Mouse (Mus musculus) bone marrow, adult 2 months (tissue): ENCODE measurements around the gene Zfp786. TPM values are rescaled to one million over a fixed set of nuclear protein-coding genes. Genes with fewer than 3 reads are reported as not detected.
A peak's percentile ranks its signal among the peaks of the same experiment; 100 is the strongest.
"Not testable (repeated sequence)": the region's sequence is repeated elsewhere in the genome, so short reads cannot be mapped to it uniquely, and the experiment has no call there.

Experiments used
- H3K27ac ChIP-seq: fragments of 200-500 bp; 2 replicates; pipeline ENCODE4 v1.5.1; 2012; ENCODE audit warnings: low read depth, mild to moderate bottlenecking, control low read depth, inconsistent platforms, low read length; ENCODE audit not compliant: control insufficient read depth, poor library complexity, insufficient read depth
- H3K4me1 ChIP-seq: fragments of 200-500 bp; 2 replicates; pipeline ENCODE4 v1.6.1; 2011; ENCODE audit warnings: low read length; ENCODE audit not compliant: control insufficient read depth, insufficient read depth
- H3K4me3 ChIP-seq: fragments of 200-500 bp; replicated peaks from 2 replicates; pipeline ENCODE3; 2011; ENCODE audit warnings: mild to moderate bottlenecking, low read depth, low read length, control low read depth; ENCODE audit not compliant: control insufficient read depth
- CTCF ChIP-seq: fragments of 200-500 bp; IDR thresholded peaks from 2 replicates; pipeline ENCODE4 v1.5.1; 2011; ENCODE audit warnings: low read length, control low read depth; ENCODE audit not compliant: control insufficient read depth, insufficient read depth
- POLR2A ChIP-seq: fragments of 200-500 bp; IDR thresholded peaks from 2 replicates; pipeline ENCODE4 v1.6.1; 2011; ENCODE audit warnings: low read depth, mild to moderate bottlenecking, control low read depth, low read length, borderline replicate concordance; ENCODE audit not compliant: control insufficient read depth
- WGBS: fragments of 180-500 bp; shearing (Covaris S2); methylation state at CpG from one replicate; pipeline ENCODE4 v1.1.7; 2018; 5-methylcytosine and 5-hydroxymethylcytosine counted together
- polyA plus RNA-seq: library from polyadenylated mRNA; stranded (reverse); fragments of >200 nt; gene quantifications from 2 replicates; pipeline ENCODE4 v1.2.4, GENCODE M21; 2011; ENCODE audit warnings: low replicate concordance; ENCODE audit not compliant: missing spikeins, insufficient read depth, insufficient read length

Gene Zfp786
- polyA plus RNA-seq, 1 experiment, result not detected

DNA sequence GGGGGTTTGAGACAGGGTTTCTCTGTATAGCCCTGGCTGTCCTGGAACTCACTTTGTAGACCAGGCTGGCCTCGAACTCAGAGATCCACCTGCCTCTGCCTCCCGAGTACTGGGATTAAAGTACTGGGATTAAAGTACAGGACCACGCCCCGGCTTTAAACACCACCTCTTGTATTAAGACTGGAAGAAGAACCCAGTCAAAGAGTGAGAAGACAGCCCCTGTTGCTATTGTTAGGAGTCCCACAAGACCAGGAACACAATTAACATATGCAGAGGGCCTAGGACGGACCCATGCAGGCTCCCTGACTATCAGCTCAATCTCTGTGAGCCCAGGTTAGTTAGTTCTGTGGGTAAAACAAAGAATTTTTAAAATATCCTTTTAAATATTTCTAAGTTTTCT, 41.6 kb upstream of the Zfp786 start:
- 83% methylated on average over 5 of the region's 5 CpGs for WGBS
- H3K27ac ChIP-seq, result no peak overlapping the region
- TF ChIP-seq CTCF, result no peak
- TF ChIP-seq POLR2A, result no peak

DNA sequence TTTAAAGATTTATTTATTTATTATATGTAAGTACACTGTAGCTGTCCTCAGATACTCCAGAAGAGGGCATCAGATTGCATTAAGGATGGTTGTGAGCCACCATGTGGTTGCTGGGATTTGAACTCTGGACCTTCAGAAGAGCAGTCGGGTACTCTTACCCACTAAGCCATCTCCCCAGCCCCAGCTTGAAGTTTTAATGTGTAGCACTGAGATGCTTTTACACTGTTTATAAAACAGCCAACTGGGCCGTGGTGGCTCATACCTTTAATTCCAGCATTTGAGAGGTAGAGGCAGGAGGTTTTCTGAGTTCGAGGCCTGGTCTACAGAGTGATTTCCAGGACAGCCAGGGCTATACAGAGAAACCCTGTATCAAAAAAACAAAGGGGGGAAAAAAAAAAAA, 27.1 kb upstream of the Zfp786 start:
- not testable (repeated sequence) for H3K4me3 ChIP-seq, H3K27ac ChIP-seq
- 84% methylated on average over 3 of the region's 3 CpGs for WGBS

More for the DNA sequence above, 41.6 kb upstream of the Zfp786 start:
- no peak overlapping the region for H3K4me3 ChIP-seq
- no peaks in the 10 kb centered on the region; the same call in 1 of the 2 replicates for H3K4me1 ChIP-seq

DNA sequence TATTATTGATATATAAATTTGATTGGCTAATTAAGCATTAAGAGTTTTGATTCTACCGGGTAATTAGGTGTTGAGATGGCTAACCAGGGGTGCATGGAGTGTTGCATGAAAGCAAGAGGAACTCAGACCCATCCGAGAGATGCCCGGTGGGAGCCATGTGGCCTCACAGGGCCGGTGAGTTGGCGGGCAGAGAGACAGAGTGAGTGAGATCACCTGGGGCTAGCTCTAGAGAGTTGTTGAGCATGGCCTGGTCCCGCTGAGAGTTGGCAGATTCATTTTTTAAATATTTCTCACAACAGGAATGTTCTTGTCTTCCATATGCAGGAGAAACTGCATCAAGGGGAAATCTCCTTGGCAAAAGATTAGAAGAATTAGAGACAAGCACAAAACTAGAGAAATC, 26.6 kb upstream of the Zfp786 start:
- TF ChIP-seq CTCF, result no peak
- TF ChIP-seq POLR2A, result no peak
- no peaks in the 10 kb centered on the region for H3K4me1 ChIP-seq
- H3K4me3 ChIP-seq, result no peak overlapping the region
- 93% methylated on average over 6 of the region's 6 CpGs for WGBS
- no peak overlapping the region for H3K27ac ChIP-seq

More for the DNA sequence above, 27.1 kb upstream of the Zfp786 start:
- H3K4me1 ChIP-seq, result not testable (repeated sequence)

DNA sequence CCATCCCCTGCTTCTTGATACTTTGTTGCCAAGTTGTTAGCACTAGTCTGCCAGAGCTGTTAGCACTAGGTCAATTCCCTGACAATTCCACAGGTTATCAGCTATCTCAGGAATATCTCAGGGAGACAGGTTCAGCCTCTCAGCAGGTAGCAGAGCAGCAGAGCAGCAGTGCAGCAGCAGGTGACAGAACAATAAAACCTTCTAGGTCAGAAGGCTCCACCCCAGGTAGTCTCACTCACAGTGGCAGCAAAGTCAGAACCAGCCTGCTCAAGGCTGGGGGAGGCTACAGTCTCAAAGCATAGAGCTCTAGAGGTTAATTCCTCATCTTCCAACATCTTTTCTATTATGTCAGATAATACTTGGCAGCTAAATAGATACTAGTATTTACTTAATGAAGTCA, 15.1 kb upstream of the Zfp786 start:
- Histone ChIP-seq H3K27ac (no peak overlapping the region), H3K4me1 (no peaks in the 10 kb centered on the region; the same call in 1 of the 2 replicates), H3K4me3 (no peak overlapping the region)
- no peak for TF ChIP-seq CTCF
- no peak for TF ChIP-seq POLR2A

DNA sequence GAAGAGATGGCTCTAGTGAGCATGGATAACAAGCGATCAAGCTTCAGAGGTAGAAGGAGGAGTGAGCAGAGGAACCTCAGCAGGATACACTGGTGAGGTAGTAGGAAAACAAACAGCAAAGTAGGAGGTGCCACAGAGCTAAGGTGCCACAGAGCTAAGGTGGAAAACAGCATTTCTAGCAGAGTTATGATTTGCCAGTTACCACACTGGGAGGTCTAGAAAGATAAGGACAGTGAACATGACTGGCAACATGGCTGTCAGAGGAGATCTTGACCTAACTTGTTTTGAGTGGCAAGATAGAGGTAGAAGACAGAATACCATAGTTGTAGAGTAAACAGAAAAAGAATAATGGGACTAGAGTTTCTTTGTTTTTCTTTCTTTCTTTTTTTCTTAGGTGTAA, 11.7 kb upstream of the Zfp786 start:
- H3K27ac ChIP-seq, result no peak overlapping the region
- no peak for TF ChIP-seq CTCF
- WGBS, result 88% methylated on average over 1 of the region's 1 CpGs

DNA sequence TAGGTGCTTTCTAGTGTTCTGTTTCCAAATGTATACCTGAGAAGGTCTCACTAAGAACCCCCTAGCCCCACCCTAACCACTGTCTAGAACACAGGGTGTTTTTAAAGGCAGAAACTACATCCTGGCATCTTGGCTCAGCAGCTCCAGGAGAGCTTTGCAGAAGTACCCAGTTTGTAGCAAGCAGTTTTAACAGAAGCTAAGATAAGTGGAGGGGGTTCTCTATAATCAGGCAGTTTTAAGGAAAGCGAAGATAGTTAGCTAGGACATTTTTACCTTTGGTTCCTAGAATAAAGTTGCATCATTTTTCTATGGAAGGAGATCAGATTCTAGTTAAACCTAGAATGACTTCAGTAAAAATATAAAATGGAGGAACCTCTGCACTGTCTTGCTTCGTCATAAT, 11.2 kb upstream of the Zfp786 start:
- Histone ChIP-seq H3K4me1 (no peaks in the 10 kb centered on the region; the same call in 1 of the 2 replicates), H3K27ac (no peak overlapping the region), H3K4me3 (no peak overlapping the region)
- 85% methylated on average over 2 of the region's 2 CpGs for WGBS
- TF ChIP-seq CTCF (no peak), POLR2A (no peak)

More for the DNA sequence above, 11.7 kb upstream of the Zfp786 start:
- Histone ChIP-seq H3K4me1 (no peaks in the 10 kb centered on the region; the same call in 1 of the 2 replicates), H3K4me3 (no peak overlapping the region)

DNA sequence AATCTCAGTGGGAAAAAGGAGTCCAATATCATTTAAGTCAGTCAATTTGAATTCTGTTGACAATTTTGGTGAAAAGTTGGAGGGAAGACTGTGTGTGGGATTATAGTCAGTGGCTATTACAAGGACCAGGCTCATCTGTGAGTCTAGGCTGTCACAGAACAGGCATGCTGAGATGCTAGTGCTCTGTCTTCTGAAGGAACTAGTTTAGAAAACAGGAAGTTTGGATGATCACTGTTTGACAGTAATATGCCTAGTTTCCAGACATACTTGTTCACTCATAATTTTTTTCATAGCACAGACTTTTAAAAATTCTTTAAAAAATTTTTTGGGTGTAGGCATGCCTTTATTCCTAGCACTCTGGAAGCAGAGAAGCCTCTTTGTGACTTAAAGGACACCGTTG, 10.4 kb upstream of the Zfp786 start:
- 93% methylated on average over 1 of the region's 1 CpGs for WGBS
- Histone ChIP-seq H3K27ac (no peak overlapping the region), H3K4me1 (no peaks in the 10 kb centered on the region; the same call in 1 of the 2 replicates), H3K4me3 (no peak overlapping the region)
- TF ChIP-seq POLR2A, result no peak
- TF ChIP-seq CTCF, result no peak

DNA sequence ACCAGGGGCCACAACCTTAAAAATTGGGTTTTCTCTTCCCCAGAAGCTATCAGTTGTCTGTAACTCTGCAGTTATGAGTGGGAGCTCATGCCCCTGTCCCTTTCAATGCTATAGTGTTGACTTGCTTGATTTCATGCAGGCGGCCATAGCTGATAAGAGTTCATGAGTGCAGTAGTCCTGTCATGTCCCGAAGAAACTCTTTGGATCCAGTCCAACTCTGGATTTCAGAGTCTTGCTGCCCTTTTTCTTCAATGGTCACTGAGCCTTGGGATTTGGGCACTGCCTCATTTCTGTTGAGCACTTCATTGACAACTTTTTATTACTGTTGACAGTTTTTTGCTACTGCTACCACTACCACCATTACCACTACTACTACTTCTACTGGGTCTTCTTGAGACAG, 7.0 kb upstream of the Zfp786 start:
- Histone ChIP-seq H3K27ac (no peak overlapping the region), H3K4me3 (no peak overlapping the region), H3K4me1 (no peaks in the 10 kb centered on the region; the same call in 1 of the 2 replicates)
- WGBS, result 62% methylated on average over 2 of the region's 2 CpGs
- TF ChIP-seq CTCF (no peak), POLR2A (no peak)

DNA sequence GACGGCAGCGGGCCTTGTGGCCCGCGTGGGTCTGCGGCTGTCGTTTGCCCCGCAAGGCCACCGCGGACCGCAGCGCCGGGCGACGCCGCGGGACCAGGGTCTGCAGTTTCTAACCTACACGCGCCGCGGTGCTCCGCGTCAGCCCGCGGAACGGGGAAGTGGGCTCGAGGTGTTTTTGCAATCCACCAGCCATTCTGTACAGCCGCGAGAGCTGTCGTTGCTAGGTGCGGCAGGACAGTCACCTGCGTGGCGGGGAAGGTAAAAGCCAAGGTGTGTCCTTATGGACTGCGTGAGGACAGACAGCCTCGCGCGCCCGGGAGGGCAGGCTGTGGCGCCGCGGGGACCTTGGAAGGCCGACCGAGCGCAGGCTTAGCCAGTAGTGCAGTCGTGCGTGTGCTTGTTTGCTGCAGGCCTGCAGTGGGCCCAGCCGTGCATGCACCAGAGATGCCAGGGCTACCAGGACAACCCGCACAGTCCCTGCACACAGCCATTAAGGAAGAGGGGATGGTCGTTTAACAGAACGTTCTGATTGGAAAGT, 5.4 kb upstream of the Zfp786 start:
- TF ChIP-seq CTCF (0 out of 2 replicates have a peak, but pooled peaks have one; percentile 10), POLR2A (peak; percentile 32; the same call in 1 of the 2 replicates)

More for the DNA sequence above, 5.4 kb upstream of the Zfp786 start:
- H3K4me1 ChIP-seq, result no peaks in the 10 kb centered on the region; the same call in 1 of the 2 replicates
- peak overlapping the region; percentile 95 for H3K4me3 ChIP-seq
- H3K27ac ChIP-seq, result peak overlapping the region; percentile 96
- under 1% methylated on average over 49 of the region's 49 CpGs for WGBS
